Comparison of ENCODE assay signal across 7 mouse cellular contexts in genomic region chr9:65676358-65677118, GRCm38 (mm10). TPM values are rescaled to one million over a fixed set of nuclear protein-coding genes. Genes with fewer than 3 reads are reported as not detected.
DNase-seq lines count a peak whose midpoint lies in the region; ATAC-seq and TF ChIP-seq lines count a peak whose summit lies in the region.

No protein-coding gene starts in this region.

- H3K9me3 ChIP-seq in embryonic facial prominence, embryonic 12.5 days = no peaks in the 10 kb centered on the region
- H3K9me3 ChIP-seq in limb, embryonic 13.5 days = no peaks in the 10 kb centered on the region
- H3K9me3 ChIP-seq in midbrain, embryonic 16.5 days (replicated peaks; ENCODE audit: control insufficient read depth, low read length, poor library complexity, severe bottlenecking) = no peaks in the 10 kb centered on the region

- peak; percentile 98 for DNase-seq in adrenal gland, postnatal 25 days
- peak; percentile 97 to 98 for DNase-seq in heart, adult 2 months
- DNase-seq in kidney, adult 8-10 months = peak; percentile 96 to 98
- peak; percentile 92 to 98 for DNase-seq in spleen, postnatal 10 days (ENCODE audit: low spot score in 2 of 2)

- 0 out of 2 replicates have a peak, but pooled peaks have one; percentile 42 for TF ChIP-seq EP300 in heart, adult 2 months (IDR thresholded peaks at IDR 0.05; ENCODE audit: insufficient read depth, low read depth, low read length)

- WGBS in embryonic facial prominence, embryonic 12.5 days = 1% methylated on average over 47 of the region's 51 CpGs
- under 1% methylated on average over 47 of the region's 51 CpGs for WGBS in heart, adult 2 months
- WGBS in limb, embryonic 13.5 days = 1% methylated on average over 40 of the region's 51 CpGs
- WGBS in midbrain, embryonic 16.5 days = under 1% methylated on average over 32 of the region's 51 CpGs

- peaks cover 5% of the 10 kb centered on the region for H3K79me2 ChIP-seq in heart, adult 2 months (replicated peaks; ENCODE audit: control insufficient read depth, insufficient read depth, low read length)

- ATAC-seq in embryonic facial prominence, embryonic 12.5 days (ENCODE audit: insufficient number of reproducible peaks, insufficient read depth, low FRiP score, low TSS enrichment) = peak; percentile 94
- ATAC-seq in limb, embryonic 13.5 days (ENCODE audit: low FRiP score, low read depth) = peak; percentile 96
- ATAC-seq in midbrain, embryonic 16.5 days = peak; percentile 98

- H3K9ac ChIP-seq in embryonic facial prominence, embryonic 12.5 days = peak overlapping the region; percentile 89
- peak overlapping the region; percentile 92 for H3K9ac ChIP-seq in heart, adult 2 months (ENCODE audit: low read depth, low read length)
- H3K9ac ChIP-seq in limb, embryonic 13.5 days = peak overlapping the region; percentile 82
- H3K9ac ChIP-seq in midbrain, embryonic 16.5 days (ENCODE audit: low read depth, low read length) = peak overlapping the region; percentile 78

- H3K4me1 ChIP-seq in embryonic facial prominence, embryonic 12.5 days = peaks cover 47% of the 10 kb centered on the region
- H3K4me1 ChIP-seq in heart, adult 2 months (ENCODE audit: control insufficient read depth, insufficient read depth, low read length) = peaks cover 28% of the 10 kb centered on the region
- H3K4me1 ChIP-seq in limb, embryonic 13.5 days = peaks cover 57% of the 10 kb centered on the region
- peaks cover 48% of the 10 kb centered on the region for H3K4me1 ChIP-seq in midbrain, embryonic 16.5 days (ENCODE audit: control insufficient read depth, insufficient read depth, low read length)

- peak overlapping the region; percentile 67 for H3K27ac ChIP-seq in embryonic facial prominence, embryonic 12.5 days
- peak overlapping the region; percentile 84 for H3K27ac ChIP-seq in heart, adult 2 months
- H3K27ac ChIP-seq in limb, embryonic 13.5 days = no peak overlapping the region; the same call in 1 of the 2 replicates
- peak overlapping the region; percentile 64 for H3K27ac ChIP-seq in midbrain, embryonic 16.5 days (ENCODE audit: low read length)

- peak overlapping the region; percentile 94 for H3K4me2 ChIP-seq in embryonic facial prominence, embryonic 12.5 days (replicated peaks)
- H3K4me2 ChIP-seq in limb, embryonic 13.5 days (replicated peaks) = peak overlapping the region; percentile 89
- peak overlapping the region; percentile 85 for H3K4me2 ChIP-seq in midbrain, embryonic 16.5 days (ENCODE audit: low read length)

- TF ChIP-seq POLR2A in heart, adult 2 months (IDR thresholded peaks at IDR 0.05; ENCODE audit: insufficient read depth, low read depth, low read length) = peak; percentile 89

- peak overlapping the region; percentile 76 for H3K4me3 ChIP-seq in embryonic facial prominence, embryonic 12.5 days
- H3K4me3 ChIP-seq in heart, adult 2 months = peak overlapping the region; percentile 69
- H3K4me3 ChIP-seq in limb, embryonic 13.5 days = peak overlapping the region; percentile 68
- peak overlapping the region; percentile 59 for H3K4me3 ChIP-seq in midbrain, embryonic 16.5 days (ENCODE audit: low read depth, low read length)

- no peaks in the 10 kb centered on the region for H3K36me3 ChIP-seq in embryonic facial prominence, embryonic 12.5 days
- peaks cover 31% of the 10 kb centered on the region for H3K36me3 ChIP-seq in heart, adult 2 months (ENCODE audit: control insufficient read depth, insufficient read depth, low read length)
- 0 out of 2 replicates have a peak, but pooled peaks cover 3% of the 10 kb centered on the region for H3K36me3 ChIP-seq in limb, embryonic 13.5 days
- no peaks in the 10 kb centered on the region for H3K36me3 ChIP-seq in midbrain, embryonic 16.5 days (ENCODE audit: control insufficient read depth, insufficient read depth, low read length)

- intact Hi-C loops in heart, adult 2 months (cut with DNase I) = loop anchor here (2.0 to 10.0 kb wide), 2 partner anchors 48 to 328 kb away; partner anchors contain the start of gene Rbpms2

- no peak for TF ChIP-seq CTCF in heart, adult 2 months (IDR thresholded peaks at IDR 0.05)

- no peaks in the 10 kb centered on the region for H3K27me3 ChIP-seq in embryonic facial prominence, embryonic 12.5 days
- H3K27me3 ChIP-seq in heart, adult 2 months (ENCODE audit: control insufficient read depth, insufficient read depth, low read length) = no peaks in the 10 kb centered on the region
- no peaks in the 10 kb centered on the region for H3K27me3 ChIP-seq in limb, embryonic 13.5 days
- no peaks in the 10 kb centered on the region for H3K27me3 ChIP-seq in midbrain, embryonic 16.5 days (ENCODE audit: control insufficient read depth, insufficient read depth, low read depth, low read length)

RNA-seq across cellular contexts. Expression of gene Oaz2, which starts 8.7 kb away (rescaled TPM):
- total RNA-seq in adrenal gland, postnatal 25 days (2021) = 90.9 and 131 TPM in 2 replicates
- 299 TPM in 2 replicates for polyA plus RNA-seq in embryonic facial prominence, embryonic 12.5 days (2016; fragmentation: Nextera tagmentation; extraction: Ambion mirVana)
- total RNA-seq in heart, adult 2 months (2021) = 100 to 1,000 TPM; 202 to 218 TPM
- 154 and 242 TPM in 2 replicates for polyA plus RNA-seq in heart, adult 2 months (2012; rRNA removed)
- polyA plus RNA-seq in limb, embryonic 13.5 days (2015; fragmentation: Nextera tagmentation; extraction: Ambion mirVana) = 341 and 352 TPM in 2 replicates
- 384 and 407 TPM in 2 replicates for polyA plus RNA-seq in midbrain, embryonic 16.5 days (2015; fragmentation: Nextera tagmentation; extraction: Ambion mirVana)

RNA-seq across cellular contexts. Expression of gene Rbpms2, which starts 47.1 kb away (rescaled TPM):
- total RNA-seq in adrenal gland, postnatal 25 days (2021) = 51.5 and 63.3 TPM in 2 replicates
- polyA plus RNA-seq in embryonic facial prominence, embryonic 12.5 days (2016; fragmentation: Nextera tagmentation; extraction: Ambion mirVana) = 16.7 and 18.7 TPM in 2 replicates
- 10 to 100 TPM; 29.4 to 32.5 TPM for total RNA-seq in heart, adult 2 months (2021)
- 102 and 105 TPM in 2 replicates for polyA plus RNA-seq in heart, adult 2 months (2012; rRNA removed)
- polyA plus RNA-seq in limb, embryonic 13.5 days (2015; fragmentation: Nextera tagmentation; extraction: Ambion mirVana) = 15.3 and 16.1 TPM in 2 replicates
- polyA plus RNA-seq in midbrain, embryonic 16.5 days (2015; fragmentation: Nextera tagmentation; extraction: Ambion mirVana) = 2.9 TPM in 2 replicates
